Mouse (Mus musculus) hindbrain, postnatal 0 days (tissue): ENCODE results near the gene Gpatch3. TPM values are rescaled to one million over a fixed set of nuclear protein-coding genes. Genes with fewer than 3 reads are reported as not detected.
A peak's percentile ranks its signal among the peaks of the same experiment; 100 is the strongest.

Source experiments
- ATAC-seq: fragments of 200-750 bp; cut with Nextera tagmentation; 2 replicates; pipeline ENCODE4 v1.8.0; 2017; ENCODE audit warnings: mild to moderate bottlenecking, moderate TSS enrichment, moderate library complexity
- DNase-seq: peaks from one replicate; pipeline ENCODE4 v3.0.0-alpha.2; 2015; ENCODE audit warnings: low spot score
- H3K27ac ChIP-seq: fragments of 300-500 bp; sonication (generic); 2 replicates; pipeline ENCODE4 v1.5.1; 2014; ENCODE audit warnings: mild to moderate bottlenecking
- H3K27me3 ChIP-seq: fragments of 300-500 bp; sonication (generic); 2 replicates; pipeline ENCODE4 v1.6.1; 2014; ENCODE audit warnings: low read length, mixed read lengths; ENCODE audit not compliant: insufficient read depth
- H3K36me3 ChIP-seq: fragments of 300-500 bp; sonication (generic); 2 replicates; pipeline ENCODE4 v1.6.1; 2014; ENCODE audit warnings: low read length, mixed read lengths; ENCODE audit not compliant: insufficient read depth
- H3K4me1 ChIP-seq: fragments of 300-500 bp; sonication (generic); 2 replicates; pipeline ENCODE4 v1.6.1; 2014; ENCODE audit warnings: antibody characterized with exemption, low read length, mixed read lengths; ENCODE audit not compliant: insufficient read depth
- H3K4me2 ChIP-seq: fragments of 300-500 bp; sonication (generic); 2 replicates; pipeline ENCODE4 v1.6.1; 2014; ENCODE audit warnings: low read depth, mild to moderate bottlenecking, low read length, moderate library complexity, mixed read lengths
- H3K4me3 ChIP-seq: fragments of 300-500 bp; sonication (generic); 2 replicates; pipeline ENCODE4 v1.5.1; 2014; ENCODE audit warnings: low read length
- H3K9ac ChIP-seq: fragments of 300-500 bp; sonication (generic); replicated peaks from 2 replicates; pipeline ENCODE4 v1.6.1; 2014; ENCODE audit warnings: mild to moderate bottlenecking, low read length, moderate library complexity, mixed read lengths
- H3K9me3 ChIP-seq: fragments of 300-500 bp; sonication (generic); 2 replicates; pipeline ENCODE4 v1.6.1; 2016; ENCODE audit warnings: low read length, mixed read lengths
- CTCF ChIP-seq: IDR thresholded peaks from 2 replicates; pipeline ENCODE4 v1.5.1; 2016; ENCODE audit warnings: antibody characterized with exemption, control low read depth, low read depth
- WGBS: fragments of 180-500 bp; shearing (Covaris S2); extraction: QIAGEN DNeasy Blood & Tissue Kit; methylation state at CpG from one replicate; pipeline ENCODE4 v1.1.7; 2014; 5-methylcytosine and 5-hydroxymethylcytosine counted together
- polyA plus RNA-seq: library from polyadenylated mRNA; unstranded; fragments of >200 nt; fragmentation: Nextera tagmentation; extraction: Ambion mirVana; gene quantifications from 2 replicates; pipeline ENCODE4 v1.2.1, GENCODE M21; 2015
- total RNA-seq: library from RNA; depleted of rRNA; stranded (reverse); fragments of >200 nt; gene quantifications from 2 replicates; pipeline ENCODE4 v1.2.3, GENCODE M21; 2014

The Gpatch3 gene
- total and polyA plus RNA-seq, 2 experiments from 2014 or later = 6.1 to 8.3 TPM

DNA sequence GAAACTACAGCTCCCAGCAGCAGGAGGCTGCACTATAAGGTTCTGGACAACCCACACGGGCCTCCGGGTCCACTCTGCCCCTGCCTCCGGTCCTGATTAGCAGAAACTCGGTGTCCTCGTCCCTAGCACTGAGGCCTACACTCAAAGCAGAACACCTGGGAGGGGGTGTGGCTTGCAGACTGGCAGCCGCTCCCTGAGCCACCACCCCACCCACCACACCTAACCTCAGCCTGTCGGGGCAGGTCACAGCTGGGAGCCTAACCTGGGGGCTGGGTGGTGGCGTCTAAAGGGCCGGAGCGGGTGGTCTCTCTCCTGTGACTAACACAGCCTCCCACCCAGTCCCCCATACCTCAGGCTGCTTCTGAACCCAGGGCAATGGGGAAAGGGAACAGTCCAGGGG, 32.7 kb downstream of the Gpatch3 start:
- Histone ChIP-seq H3K27me3 (peaks cover 6% of the 10 kb centered on the region), H3K9me3 (no peaks in the 10 kb centered on the region), H3K36me3 (peaks cover 36% of the 10 kb centered on the region), H3K4me1 (no peaks in the 10 kb centered on the region), H3K4me3 (no peak overlapping the region), H3K27ac (no peak overlapping the region), H3K4me2 (no peak overlapping the region), H3K9ac (no peak overlapping the region)
- no peak for TF ChIP-seq CTCF
- WGBS = 84% methylated on average over 10 of the region's 10 CpGs
- ATAC-seq (no peak), DNase-seq (no peak)

GRCm38 (mm10) chr4:133609719-133610118, 35.2 kb downstream of the Gpatch3 start:
- H3K36me3 ChIP-seq = peaks cover 35% of the 10 kb centered on the region; the same call in 1 of the 2 replicates
- no peaks in the 10 kb centered on the region for H3K4me1 ChIP-seq
- DNase-seq = peak; percentile 77
- no peak overlapping the region for H3K9ac ChIP-seq
- H3K9me3 ChIP-seq = no peaks in the 10 kb centered on the region
- ATAC-seq = peak; percentile 57
- no peak overlapping the region for H3K4me2 ChIP-seq
- WGBS = 15% methylated on average over 6 of the region's 6 CpGs
- no peak overlapping the region for H3K4me3 ChIP-seq
- H3K27ac ChIP-seq = no peak overlapping the region
- peak; percentile 88 for TF ChIP-seq CTCF
- no peaks in the 10 kb centered on the region for H3K27me3 ChIP-seq

DNA sequence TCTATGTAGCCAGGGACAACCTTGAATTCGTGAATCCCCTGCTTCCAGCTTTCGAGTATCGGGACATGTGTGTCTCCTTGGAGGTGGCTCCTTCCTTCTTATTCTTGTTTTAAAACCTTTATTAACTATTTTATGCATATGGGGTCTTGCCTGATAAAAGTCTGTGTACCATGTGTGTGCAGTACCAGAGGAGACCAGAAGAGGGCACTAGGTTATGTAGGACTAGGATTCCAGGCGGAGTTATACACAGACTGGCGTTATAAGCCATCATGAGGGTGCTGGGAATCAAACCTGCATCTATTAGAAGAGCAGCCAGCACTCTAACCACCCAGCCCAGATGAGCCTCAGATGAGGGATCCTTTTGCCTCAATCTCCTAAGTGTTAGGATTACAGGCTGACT, 37.3 kb downstream of the Gpatch3 start:
- 97% methylated on average over 5 of the region's 5 CpGs for WGBS
- H3K36me3 ChIP-seq = peaks cover 23% of the 10 kb centered on the region; the same call in 1 of the 2 replicates
- no peak for ATAC-seq

GRCm38 (mm10) chr4:133612416-133612815, 37.9 kb downstream of the Gpatch3 start:
- Histone ChIP-seq H3K36me3 (peaks cover 18% of the 10 kb centered on the region; the same call in 1 of the 2 replicates), H3K9ac (no peak overlapping the region)

More for the DNA sequence above, 37.3 kb downstream of the Gpatch3 start:
- no peak overlapping the region for H3K9ac ChIP-seq
- TF ChIP-seq CTCF = peak; percentile 46
- no peak for DNase-seq
- H3K9me3 ChIP-seq = no peaks in the 10 kb centered on the region
- no peak overlapping the region for H3K4me3 ChIP-seq
- H3K27me3 ChIP-seq = no peaks in the 10 kb centered on the region
- no peak overlapping the region for H3K4me2 ChIP-seq
- no peaks in the 10 kb centered on the region for H3K4me1 ChIP-seq
- H3K27ac ChIP-seq = no peak overlapping the region

GRCm38 (mm10) chr4:133613026-133613425, 38.5 kb downstream of the Gpatch3 start:
- 87% methylated on average over 8 of the region's 8 CpGs for WGBS
- Histone ChIP-seq H3K27ac (no peak overlapping the region), H3K4me2 (no peak overlapping the region), H3K4me1 (no peaks in the 10 kb centered on the region), H3K9ac (no peak overlapping the region), H3K4me3 (no peak overlapping the region), H3K27me3 (no peaks in the 10 kb centered on the region), H3K9me3 (no peaks in the 10 kb centered on the region), H3K36me3 (peaks cover 16% of the 10 kb centered on the region; the same call in 1 of the 2 replicates)
- ATAC-seq (no peak), DNase-seq (no peak)
- no peak for TF ChIP-seq CTCF

More at GRCm38 (mm10) chr4:133612416-133612815, 37.9 kb downstream of the Gpatch3 start:
- peak; percentile 40 for TF ChIP-seq CTCF
- Histone ChIP-seq H3K4me3 (no peak overlapping the region), H3K9me3 (no peaks in the 10 kb centered on the region), H3K27me3 (no peaks in the 10 kb centered on the region), H3K4me2 (no peak overlapping the region), H3K27ac (no peak overlapping the region), H3K4me1 (no peaks in the 10 kb centered on the region)
- ATAC-seq (no peak), DNase-seq (no peak)
- 98% methylated on average over 7 of the region's 7 CpGs for WGBS

DNA sequence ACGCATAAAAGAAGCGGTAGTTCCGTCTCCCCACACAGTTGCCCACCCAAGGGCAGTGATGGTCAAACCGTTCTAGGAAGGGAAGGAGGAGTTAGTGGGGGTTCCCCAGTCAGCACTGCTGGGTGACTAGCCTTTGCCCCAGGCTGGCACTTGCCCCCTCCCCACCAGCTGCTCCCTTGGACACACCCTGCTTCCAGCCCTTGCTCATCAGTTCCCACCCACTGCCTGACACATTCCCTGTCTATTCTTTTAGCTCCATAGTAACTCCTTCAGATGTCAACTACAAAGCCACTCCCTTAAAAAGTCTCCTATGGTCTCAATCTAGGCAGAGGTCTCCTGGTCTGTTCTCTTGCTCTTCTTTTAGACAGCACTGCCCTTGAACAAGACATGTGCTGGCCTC, 39.3 kb downstream of the Gpatch3 start:
- Histone ChIP-seq H3K9ac (no peak overlapping the region), H3K9me3 (no peaks in the 10 kb centered on the region), H3K27me3 (no peaks in the 10 kb centered on the region), H3K4me2 (no peak overlapping the region), H3K36me3 (peaks cover 11% of the 10 kb centered on the region; the same call in 1 of the 2 replicates), H3K4me1 (no peaks in the 10 kb centered on the region), H3K4me3 (no peak overlapping the region), H3K27ac (peak overlapping the region; percentile 16; the same call in 1 of the 2 replicates)
- ATAC-seq (peak; percentile 30), DNase-seq (no peak)
- TF ChIP-seq CTCF = no peak
- 100% methylated on average over 3 of the region's 4 CpGs for WGBS

- Histone ChIP-seq H3K36me3 (peaks cover 11% of the 10 kb centered on the region; the same call in 1 of the 2 replicates), H3K4me3 (no peak overlapping the region), H3K4me2 (no peak overlapping the region), H3K4me1 (no peaks in the 10 kb centered on the region), H3K27ac (peak overlapping the region; percentile 16; the same call in 1 of the 2 replicates), H3K9ac (no peak overlapping the region), H3K9me3 (no peaks in the 10 kb centered on the region), H3K27me3 (no peaks in the 10 kb centered on the region)
- peak; percentile 84 for ATAC-seq
- WGBS = 51% methylated on average over 8 of the region's 8 CpGs
- no peak for TF ChIP-seq CTCF
- DNase-seq = peak; percentile 59
Measured at GRCm38 (mm10) chr4:133614274-133614761, 39.8 kb downstream of the Gpatch3 start.
